Mouse (Mus musculus) G1E-ER4 (cell line): ENCODE results near the gene Naaladl2. TPM values are rescaled to one million over a fixed set of nuclear protein-coding genes. Genes with fewer than 3 reads are reported as not detected.
A peak's percentile ranks its signal among the peaks of the same experiment; 100 is the strongest.

Source experiments
- GATA1 ChIP-seq: IDR thresholded peaks from one replicate; pipeline ENCODE4 v1.8.0; 2012; ENCODE audit warnings: low read length, inconsistent platforms
- polyA plus RNA-seq: library from polyadenylated mRNA; stranded (reverse); fragments of >175 nt; gene quantifications from 2 replicates; pipeline ENCODE4 v1.2.3, GENCODE M21; 2012

Naaladl2 gene
- polyA plus RNA-seq, 1 experiment, result not detected

- no peak for TF ChIP-seq GATA1
Measured at GRCm38 (mm10) chr3:24314658-24315297, 829.3 kb downstream of the Naaladl2 start.

- TF ChIP-seq GATA1, result no peak
Measured at GRCm38 (mm10) chr3:24225418-24225817, 918.6 kb downstream of the Naaladl2 start.

- no peak for TF ChIP-seq GATA1
Measured at GRCm38 (mm10) chr3:24217476-24217875, 926.6 kb downstream of the Naaladl2 start.

- TF ChIP-seq GATA1, result no peak
Measured at GRCm38 (mm10) chr3:24166531-24166930, 977.5 kb downstream of the Naaladl2 start.

- TF ChIP-seq GATA1, result no peak
Measured at GRCm38 (mm10) chr3:24163992-24164391, 980.1 kb downstream of the Naaladl2 start.

GRCm38 (mm10) chr3:24142808-24143207 is 1001.3 kb downstream of the Naaladl2 start:
- TF ChIP-seq GATA1, result peak; percentile 42

- TF ChIP-seq GATA1, result no peak
Measured at GRCm38 (mm10) chr3:24138002-24138401, 1006.1 kb downstream of the Naaladl2 start.

- TF ChIP-seq GATA1, result no peak
Measured at GRCm38 (mm10) chr3:24126200-24126599, 1017.9 kb downstream of the Naaladl2 start.

- TF ChIP-seq GATA1, result no peak
Measured at GRCm38 (mm10) chr3:24124034-24124433, 1020.0 kb downstream of the Naaladl2 start.

GRCm38 (mm10) chr3:24118136-24118535 is 1025.9 kb downstream of the Naaladl2 start:
- TF ChIP-seq GATA1, result no peak

- no peak for TF ChIP-seq GATA1
Measured at GRCm38 (mm10) chr3:24114849-24115248, 1029.2 kb downstream of the Naaladl2 start.

- no peak for TF ChIP-seq GATA1
Measured at GRCm38 (mm10) chr3:24113360-24113759, 1030.7 kb downstream of the Naaladl2 start.

- TF ChIP-seq GATA1, result no peak
Measured at GRCm38 (mm10) chr3:24106391-24106790, 1037.7 kb downstream of the Naaladl2 start.

GRCm38 (mm10) chr3:24079761-24080160 is 1064.3 kb downstream of the Naaladl2 start:
- no peak for TF ChIP-seq GATA1

GRCm38 (mm10) chr3:24071169-24071797 is 1072.8 kb downstream of the Naaladl2 start:
- TF ChIP-seq GATA1, result no peak

GRCm38 (mm10) chr3:24070424-24071168 is 1073.5 kb downstream of the Naaladl2 start:
- no peak for TF ChIP-seq GATA1
